In the genomic region with DNA sequence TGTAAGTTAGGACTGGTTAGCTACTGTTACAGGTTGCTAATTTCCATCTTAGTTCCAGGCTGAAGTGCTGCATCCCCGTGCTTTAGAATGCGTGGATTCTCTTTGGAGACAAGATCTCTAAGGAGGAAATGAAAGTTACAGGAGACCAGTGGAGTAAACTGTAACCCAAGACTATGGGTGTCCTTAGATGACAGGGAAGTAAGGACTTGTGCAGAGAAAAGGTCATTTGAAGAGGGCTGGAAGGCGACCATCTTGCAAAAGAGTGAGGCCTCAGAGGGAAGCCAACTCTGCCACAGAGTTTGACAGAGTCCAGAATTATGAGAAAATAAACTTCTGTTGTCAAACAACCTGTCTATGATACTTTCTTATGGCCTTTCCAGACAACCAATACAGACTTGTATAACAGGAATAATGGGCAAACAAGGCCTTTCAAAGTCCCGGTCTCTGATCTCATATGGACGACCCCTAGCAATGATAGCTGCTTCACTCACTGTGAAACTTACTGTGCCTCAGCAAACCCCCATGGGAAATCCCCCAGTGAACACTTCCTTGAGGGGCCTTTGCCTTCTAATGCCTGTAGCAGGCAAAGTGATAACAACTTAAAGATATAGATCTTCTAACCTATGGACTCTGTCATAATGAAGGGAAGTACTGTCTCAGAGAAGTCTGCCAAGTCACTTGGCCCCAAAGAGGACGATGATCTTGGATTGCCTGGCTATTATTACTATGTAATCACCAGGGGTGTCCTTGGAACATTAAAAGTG, we compare ENCODE assay signal across 18 mouse cellular contexts. TPM values are rescaled to one million over a fixed set of nuclear protein-coding genes. Genes with fewer than 3 reads are reported as not detected.
DNase-seq lines count a peak whose midpoint lies in the region; ATAC-seq and TF ChIP-seq lines count a peak whose summit lies in the region.
"Had no signal": no experiment of that assay in that cellular context is flagged by ENCODE, and none has a peak within 500 bp of the region (broad histone marks: within the 10 kb centered on the region; RNA-seq: fewer than 3 reads in every experiment).

No protein-coding gene starts in this region.

- no peak overlapping the region for H3K4me3 ChIP-seq in bone marrow macrophage, adult 2 months (ENCODE audit: insufficient read depth, low read length)
- H3K4me3 ChIP-seq in intestine, embryonic 14.5 days (ENCODE audit: low read depth, low read length) = no peak overlapping the region
- H3K4me3 ChIP-seq: embryonic facial prominence, embryonic 10.5 days; forebrain, embryonic 13.5 days; gastrocnemius, adult 2 months; heart, embryonic 12.5 days; hindbrain, embryonic 10.5 days; hindbrain, embryonic 15.5 days had no signal

- TF ChIP-seq POLR2A in bone marrow macrophage, adult 2 months (IDR thresholded peaks at IDR 0.05; ENCODE audit: borderline replicate concordance, low read depth, low read length) = no peak

- no peaks in the 10 kb centered on the region for H3K9me3 ChIP-seq in intestine, embryonic 14.5 days (ENCODE audit: control insufficient read depth, low read length)
- H3K9me3 ChIP-seq: embryonic facial prominence, embryonic 10.5 days; forebrain, embryonic 13.5 days; heart, embryonic 12.5 days; hindbrain, embryonic 10.5 days; hindbrain, embryonic 15.5 days had no signal

- TF ChIP-seq CTCF in bone marrow macrophage, adult 2 months (IDR thresholded peaks at IDR 0.05; ENCODE audit: low read depth, low read length) = no peak

- H3K27me3 ChIP-seq in intestine, embryonic 14.5 days (replicated peaks; ENCODE audit: control insufficient read depth, insufficient read depth, low read length) = no peaks in the 10 kb centered on the region
- H3K27me3 ChIP-seq: forebrain, embryonic 13.5 days; heart, embryonic 12.5 days; hindbrain, embryonic 15.5 days had no signal

- peak overlapping the region; percentile 27; the same call in 1 of the 2 replicates for H3K27ac ChIP-seq in bone marrow macrophage, adult 2 months (ENCODE audit: insufficient read depth, low read depth, low read length)
- H3K27ac ChIP-seq in intestine, embryonic 14.5 days (ENCODE audit: low read depth) = no peak overlapping the region
- H3K27ac ChIP-seq: embryonic facial prominence, embryonic 10.5 days; forebrain, embryonic 13.5 days; gastrocnemius, adult 2 months; hindbrain, embryonic 10.5 days; hindbrain, embryonic 15.5 days had no signal

- no peak overlapping the region for H3K9ac ChIP-seq in intestine, embryonic 14.5 days (ENCODE audit: low read length)
- H3K9ac ChIP-seq: forebrain, embryonic 13.5 days; heart, embryonic 12.5 days; hindbrain, embryonic 15.5 days had no signal

- peaks cover 12% of the 10 kb centered on the region for H3K36me3 ChIP-seq in intestine, embryonic 14.5 days (ENCODE audit: control insufficient read depth, insufficient read depth, low read length)
- H3K36me3 ChIP-seq: G1E; hindbrain, embryonic 15.5 days had no signal

- intact Hi-C loops in gastrocnemius, postnatal 36 days (cut with DNase I) = no loop called here

- DNase-seq in intestine, embryonic 14.5 days (ENCODE audit: low spot score) = no peak
- DNase-seq in lung, postnatal 14 days = no peak
- no peak for DNase-seq in adipocyte (ENCODE audit: low spot score)
- DNase-seq in gastrocnemius, postnatal 36 days = no peak
- DNase-seq: adrenal gland, postnatal 10 days; cerebellum, adult 18-20 months; cerebellum, adult 9-11 months; cerebellum, postnatal 36 days; gastrocnemius, adult 2 months; gastrocnemius, postnatal 25 days had no signal

- ATAC-seq in intestine, embryonic 14.5 days (replicated peaks; ENCODE audit: low FRiP score, low TSS enrichment, low read depth) = peak; percentile 55; the same call in 1 of the 2 replicates
- ATAC-seq in megakaryocyte, adult 5-6 weeks (ENCODE audit: poor library complexity, severe bottlenecking) = peak; percentile 68
- ATAC-seq: forebrain, embryonic 13.5 days had no signal

- peaks cover 9% of the 10 kb centered on the region for H3K4me1 ChIP-seq in bone marrow macrophage, adult 2 months (ENCODE audit: control insufficient read depth, insufficient read depth, low read length)
- H3K4me1 ChIP-seq in intestine, embryonic 14.5 days (replicated peaks; ENCODE audit: control insufficient read depth, insufficient read depth, low read length) = no peaks in the 10 kb centered on the region
- H3K4me1 ChIP-seq: embryonic facial prominence, embryonic 10.5 days; forebrain, embryonic 13.5 days; hindbrain, embryonic 10.5 days; hindbrain, embryonic 15.5 days had no signal

- no peak overlapping the region for H3K4me2 ChIP-seq in intestine, embryonic 14.5 days (ENCODE audit: low read length)
- H3K4me2 ChIP-seq: forebrain, embryonic 13.5 days; heart, embryonic 12.5 days; hindbrain, embryonic 15.5 days had no signal

- WGBS in intestine, embryonic 14.5 days = 75% methylated on average over 6 of the region's 6 CpGs

RNA-seq across cellular contexts. Expression of gene Rasgrp3, which starts 44.1 kb away (rescaled TPM):
- polyA plus RNA-seq in bone marrow macrophage, adult 2 months (2012; ENCODE audit: insufficient read depth, insufficient read length, missing spikeins) = 17.7 and 19.4 TPM in 2 replicates
- 16.2 and 19.4 TPM in 2 replicates for polyA plus RNA-seq in intestine, embryonic 14.5 days (2014; fragmentation: Nextera tagmentation; extraction: Ambion mirVana)
- 0.30 TPM in 1 of 2 replicates, not detected in the other for total RNA-seq in megakaryocyte, adult 5-6 weeks (2015)
- 0.04 and 0.12 TPM in 2 replicates for total RNA-seq in megakaryocyte, adult 5-6 weeks (2017)
- total RNA-seq in gastrocnemius, postnatal 36 days (2021) = 10 to 100 TPM; 28.0 to 31.5 TPM
- polyA plus RNA-seq: G1E had no signal

Comparison
In these comparisons a context has a peak if more than half of its experiments do, and no peak if none do; other contexts are left out.
1. RNA of gene Rasgrp3, which starts 44.1 kb away (total RNA-seq): 28.0 to 31.5 TPM in gastrocnemius, postnatal 36 days; 0.04 to 0.30 TPM in megakaryocyte, adult 5-6 weeks; every median in the first group is over 10 times any median in the second.